Mouse (Mus musculus) layer of hippocampus, adult 11-12 months (tissue): ENCODE data around the gene Tshz2.
"Not testable (repeated sequence)": the region's sequence is repeated elsewhere in the genome, so short reads cannot be mapped to it uniquely, and the experiment has no call there.

Experiments used
- DNase-seq: peaks from one replicate; pipeline ENCODE4 v3.0.0; 2022; ENCODE audit warnings: low spot score

The Tshz2 gene

DNA sequence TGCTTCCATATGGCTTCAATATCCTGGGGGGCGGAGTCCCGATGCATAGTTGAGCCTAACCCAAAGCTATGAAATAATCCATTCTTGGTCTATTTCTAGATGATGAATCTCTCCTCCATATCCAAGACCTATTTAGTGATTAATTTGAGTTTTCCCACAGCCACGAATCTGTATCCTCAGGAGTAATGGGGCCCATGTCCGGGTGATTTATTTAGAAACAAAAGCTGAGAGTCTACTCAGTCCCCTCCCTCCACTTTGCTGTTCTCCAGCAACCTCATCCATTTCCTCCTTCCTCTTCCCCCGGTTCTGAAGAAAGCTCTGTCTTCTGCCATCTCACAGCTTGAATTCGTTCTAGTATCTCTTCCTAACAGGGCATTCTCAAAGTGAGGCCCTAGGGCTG is 125.3 kb downstream of the Tshz2 start:
- no peak for DNase-seq

DNA sequence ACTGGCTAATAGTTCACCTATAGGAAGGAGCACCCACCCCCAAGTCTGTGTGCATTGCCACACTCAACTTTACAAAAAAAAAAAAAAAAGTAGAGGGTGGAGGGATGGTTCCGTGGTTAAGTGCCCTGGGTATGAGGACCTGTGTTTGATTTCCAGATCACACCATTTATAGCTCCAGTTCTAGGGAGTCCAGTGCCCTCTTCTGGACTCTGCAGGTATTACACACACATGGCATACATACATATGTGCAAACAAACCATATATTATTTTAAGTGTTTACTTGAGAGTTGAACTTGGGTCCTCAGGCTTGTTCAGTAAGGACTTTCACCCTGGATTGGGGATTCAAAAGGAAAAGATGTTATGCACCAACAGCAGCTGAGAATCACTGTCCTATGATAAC is 127.3 kb downstream of the Tshz2 start:
- no peak for DNase-seq

DNA sequence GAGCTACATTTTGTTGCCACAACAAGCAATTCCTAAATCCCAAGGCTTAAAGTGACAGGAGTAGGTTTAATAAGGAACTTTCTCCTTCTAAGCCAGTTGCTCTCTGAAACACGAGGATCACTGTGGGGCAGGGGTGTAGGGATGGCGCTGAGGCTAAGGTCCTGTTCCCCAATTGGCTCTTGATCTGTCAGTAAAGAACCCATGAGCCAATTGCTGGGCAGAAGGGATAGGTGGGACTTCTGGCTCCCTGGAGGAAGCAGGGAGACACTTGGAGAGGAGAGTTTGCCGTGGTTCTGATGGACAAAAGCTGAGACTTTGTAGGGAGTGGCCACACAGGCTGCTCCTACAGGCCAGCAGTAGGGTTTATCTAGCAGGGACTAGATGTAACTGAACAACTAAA is 128.9 kb downstream of the Tshz2 start:
- no peak for DNase-seq

DNA sequence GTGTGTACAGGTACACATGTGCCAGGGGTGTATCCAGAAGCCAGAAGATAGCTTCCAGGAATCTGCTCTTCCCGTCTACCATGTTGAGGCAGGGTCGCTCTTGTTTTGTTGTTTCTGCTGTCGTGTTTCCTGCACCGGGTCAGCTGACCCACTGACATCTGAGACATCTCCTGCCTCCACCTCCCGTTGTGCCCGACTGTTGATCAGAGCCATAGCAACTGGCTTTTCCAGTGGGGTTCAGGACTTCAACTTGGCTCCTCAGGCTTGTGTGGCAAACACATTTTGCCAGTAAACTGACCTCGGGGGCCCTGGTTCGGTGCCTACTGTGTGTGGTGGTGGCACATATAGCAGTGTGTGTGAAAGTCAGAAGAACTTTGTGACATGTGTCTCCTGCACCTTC is 129.5 kb downstream of the Tshz2 start:
- DNase-seq: no peak

DNA sequence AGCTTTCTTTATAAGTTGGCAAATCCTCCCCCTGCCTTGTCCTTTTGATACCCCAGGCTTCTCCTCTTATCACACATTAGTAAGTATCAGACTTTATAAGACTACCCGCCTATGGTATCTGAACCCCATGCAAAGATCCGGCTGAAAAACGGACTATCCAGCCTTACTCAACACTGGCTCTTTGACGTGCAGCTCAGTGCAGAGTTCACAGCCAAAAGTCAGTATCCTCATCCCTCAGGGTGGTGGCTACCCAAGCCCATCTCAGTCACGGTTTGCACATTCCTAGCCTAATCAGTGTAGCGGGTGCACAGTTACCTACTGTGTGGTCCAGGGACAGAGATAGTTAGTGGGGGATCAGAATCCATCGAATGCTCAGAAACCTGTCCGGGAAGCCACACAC is 130.9 kb downstream of the Tshz2 start:
- no peak for DNase-seq

DNA sequence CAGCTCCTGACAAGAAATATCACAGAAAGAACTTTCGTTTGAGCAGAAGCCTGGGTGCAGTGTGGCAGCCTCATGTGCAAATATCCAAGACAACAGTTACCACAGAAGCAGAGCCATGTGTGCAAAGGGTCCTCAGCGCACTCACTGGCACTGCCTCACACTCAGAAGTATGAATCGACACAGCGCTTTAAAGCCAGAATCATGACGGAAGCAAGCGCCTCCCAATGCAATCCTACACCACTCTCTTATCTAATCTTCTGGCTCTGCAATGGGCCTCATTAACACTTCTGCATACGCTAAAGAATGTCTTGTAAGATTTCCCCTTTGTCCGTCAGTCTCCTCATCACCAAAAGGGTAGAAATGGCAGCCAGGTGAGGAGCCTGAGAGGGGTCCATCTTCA is 133.4 kb downstream of the Tshz2 start:
- no peak for DNase-seq

DNA sequence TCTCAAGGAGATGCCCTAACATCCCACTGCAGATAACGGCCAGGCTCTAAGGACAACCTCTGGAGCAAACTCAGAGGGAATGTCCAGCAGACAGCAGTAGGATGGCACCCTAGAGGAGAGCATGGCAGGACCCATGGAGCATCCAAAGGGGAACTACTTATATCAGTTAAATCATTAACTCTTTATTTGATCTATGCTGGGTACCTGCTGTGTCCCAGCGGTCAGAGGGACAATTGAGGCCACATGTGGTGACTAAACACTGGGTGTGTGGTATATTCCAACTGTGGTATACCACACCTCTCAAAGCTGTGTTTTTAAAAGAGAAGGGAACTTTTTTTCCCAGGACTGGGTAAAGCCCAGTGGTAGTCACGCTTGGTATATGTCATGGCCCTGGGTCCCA is 134.5 kb downstream of the Tshz2 start:
- DNase-seq: no peak

DNA sequence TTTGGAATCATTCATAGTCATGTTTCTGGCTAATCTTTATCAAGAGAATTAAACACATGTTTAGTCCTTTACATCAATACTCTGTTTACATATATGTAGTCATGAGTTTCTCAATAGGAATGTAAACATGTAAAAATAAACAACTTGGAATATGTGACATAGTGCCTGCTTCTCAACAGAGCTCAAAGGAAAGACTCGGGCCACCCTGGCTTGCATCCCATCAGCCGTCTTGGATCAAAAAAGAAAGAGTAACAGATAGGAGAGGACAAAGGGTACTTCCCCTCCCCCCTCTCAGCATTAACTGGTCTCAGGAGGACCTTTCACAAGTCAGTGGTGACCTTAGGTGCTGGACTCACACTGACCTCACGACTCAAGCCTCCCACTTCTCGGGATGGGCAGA is 142.3 kb downstream of the Tshz2 start:
- DNase-seq: no peak

DNA sequence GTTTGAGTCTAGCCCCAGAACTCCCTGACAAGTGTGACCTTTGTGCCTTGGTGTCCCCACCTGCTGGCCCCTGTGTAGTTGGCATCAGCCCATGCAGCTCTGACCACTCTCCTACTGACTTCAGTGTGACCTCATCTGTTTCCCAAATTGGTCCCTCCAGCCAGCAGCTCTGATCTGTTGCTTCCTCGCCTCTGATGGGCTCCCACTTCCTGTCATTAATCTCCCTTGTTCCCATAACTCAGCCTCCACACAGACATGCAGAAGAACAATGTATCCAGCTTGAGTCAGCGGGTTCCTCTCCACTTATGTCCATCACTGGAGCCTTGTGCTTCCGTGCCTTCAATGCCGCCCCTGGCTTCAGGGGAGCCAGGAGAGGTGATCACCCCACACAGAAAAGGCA is 144.4 kb downstream of the Tshz2 start:
- no peak for DNase-seq

DNA sequence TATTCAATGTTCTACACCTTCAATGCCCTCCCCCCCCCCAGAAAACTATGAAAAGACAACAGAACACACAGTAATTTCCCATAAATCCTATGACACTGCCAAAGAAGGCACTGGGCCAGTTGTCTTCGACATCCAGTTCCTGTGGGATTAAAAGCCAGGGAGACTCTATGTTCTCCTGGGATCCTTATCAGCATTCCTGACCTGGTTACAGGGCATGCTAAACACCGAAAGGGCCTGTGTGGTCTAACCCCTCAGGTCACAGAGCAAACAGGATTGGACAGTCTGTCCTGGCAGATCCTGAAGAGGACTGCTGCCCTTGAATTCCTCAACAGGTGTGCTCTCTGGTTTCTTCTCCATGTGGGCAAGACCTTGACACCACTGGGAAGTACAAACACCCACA is 145.0 kb downstream of the Tshz2 start:
- DNase-seq: no peak

DNA sequence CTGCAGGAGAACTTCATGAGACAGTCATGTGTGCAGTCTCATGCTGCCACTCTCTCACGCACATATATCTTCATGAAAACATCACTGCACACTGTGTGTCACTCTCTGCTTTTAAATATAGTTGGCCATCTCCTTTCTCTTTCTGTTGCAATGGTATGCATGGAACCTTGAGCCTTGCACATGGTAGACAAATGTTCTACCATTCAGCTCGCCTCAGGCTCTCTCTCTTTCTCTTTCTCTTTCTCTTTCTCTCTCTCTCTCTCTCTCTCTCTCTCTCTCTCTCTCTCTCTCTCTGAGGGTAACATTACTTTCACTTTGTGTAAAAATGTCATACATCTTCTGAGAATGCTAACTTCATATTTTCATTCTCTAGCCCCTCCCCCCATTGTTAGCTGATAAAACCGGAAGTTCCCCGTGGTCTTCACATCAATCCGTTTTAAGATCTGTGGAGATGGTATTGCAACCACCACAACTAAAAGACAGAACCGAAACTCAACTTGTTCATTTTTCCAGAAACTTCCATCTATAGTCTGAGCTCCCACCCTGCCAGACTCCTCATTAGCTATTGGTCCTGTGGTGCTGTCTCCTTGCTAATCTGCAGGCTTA is 146.0 kb downstream of the Tshz2 start:
- no peak for DNase-seq

DNA sequence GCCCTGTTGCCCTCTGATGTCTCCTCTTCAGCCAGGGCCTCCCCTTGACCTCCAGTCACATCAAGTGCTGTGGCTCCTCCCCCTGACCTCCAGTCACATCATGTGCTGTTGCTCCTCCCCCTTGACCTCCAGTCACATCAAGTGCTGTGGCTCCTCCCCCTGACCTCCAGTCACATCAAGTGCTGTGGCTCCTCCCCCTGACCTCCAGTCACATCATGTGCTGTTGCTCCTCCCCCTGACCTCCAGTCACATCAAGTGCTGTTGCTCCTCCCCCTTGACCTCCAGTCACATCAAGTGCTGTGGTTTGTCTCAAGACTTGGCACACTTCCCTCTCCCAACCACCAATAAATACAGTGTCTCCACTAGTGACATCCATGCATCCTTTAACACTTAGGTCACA is 148.9 kb downstream of the Tshz2 start:
- DNase-seq: not testable (repeated sequence)

DNA sequence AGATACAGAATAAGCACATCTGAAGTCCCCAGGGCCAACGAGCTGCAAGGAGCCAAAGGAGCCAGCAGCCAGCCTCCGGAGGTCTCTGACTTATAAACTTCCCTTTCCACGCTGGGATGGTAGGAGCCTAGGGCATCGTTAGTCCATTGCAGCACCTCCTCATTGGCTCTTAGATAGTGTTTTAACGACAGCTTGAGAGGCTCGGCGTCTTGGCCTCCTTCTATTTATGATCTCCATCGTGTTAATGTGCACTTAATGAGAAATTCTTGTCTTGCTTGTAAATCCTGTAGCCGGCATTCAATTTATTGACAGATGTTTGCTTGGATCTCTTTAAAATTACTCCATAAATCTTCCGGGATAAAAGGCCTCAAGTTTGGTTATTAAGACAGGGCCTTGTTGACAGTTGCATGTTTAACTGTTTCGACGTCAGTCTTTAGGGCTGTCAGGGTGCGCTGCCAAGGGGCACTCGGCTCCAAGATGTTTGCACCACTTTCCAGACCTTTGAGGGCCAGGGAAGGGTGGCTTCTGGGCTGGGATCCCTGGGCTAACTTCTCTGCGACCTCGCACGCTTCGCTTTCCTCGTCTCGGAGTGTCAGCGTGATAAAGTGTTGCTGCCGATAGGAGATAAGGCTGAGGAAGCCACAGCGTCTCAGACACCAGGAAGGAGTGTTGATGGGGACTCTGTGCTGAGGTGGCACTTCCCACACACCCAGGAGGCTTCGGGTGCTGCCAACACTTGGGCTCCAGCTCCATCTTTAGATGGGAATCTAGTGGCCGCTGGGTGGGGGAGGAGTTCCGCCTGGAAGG is 150.3 kb downstream of the Tshz2 start:
- no peak for DNase-seq

DNA sequence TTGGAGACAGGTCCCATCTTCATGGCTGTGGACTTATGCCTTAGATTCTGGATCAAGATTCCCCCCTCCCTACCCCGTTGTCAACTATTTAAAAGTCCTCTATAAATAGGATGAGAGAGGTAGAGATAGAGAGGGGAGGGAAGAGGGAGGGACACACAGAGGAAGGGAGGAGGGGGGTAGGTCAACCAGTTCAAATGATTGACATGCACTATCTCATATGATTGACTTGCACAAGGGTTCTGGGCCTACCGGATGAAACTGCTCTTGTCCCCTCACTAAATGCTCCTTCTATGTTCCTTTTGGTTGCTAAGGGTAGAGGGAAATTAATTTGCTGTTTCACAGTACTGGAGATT is 150.8 kb downstream of the Tshz2 start:
- DNase-seq: no peak

DNA sequence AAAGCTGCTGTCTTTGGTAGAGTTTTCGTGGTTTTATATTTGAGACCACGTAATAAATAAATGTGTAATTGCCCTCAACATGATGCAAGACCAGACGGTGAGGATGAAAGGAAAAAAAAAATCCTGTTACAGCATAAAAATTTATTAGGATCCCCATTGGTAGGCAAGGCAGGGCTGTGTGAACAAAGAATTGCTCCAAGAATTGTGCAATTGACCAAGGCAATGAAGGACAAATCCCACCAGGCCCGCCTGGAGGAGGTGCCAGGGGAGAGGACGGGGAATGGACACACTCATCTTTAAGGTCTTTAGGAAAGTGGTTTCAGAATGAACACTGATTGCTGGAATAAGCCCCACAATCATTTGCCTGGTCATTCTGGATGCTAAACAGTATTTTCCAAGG is 154.6 kb downstream of the Tshz2 start:
- DNase-seq: no peak

DNA sequence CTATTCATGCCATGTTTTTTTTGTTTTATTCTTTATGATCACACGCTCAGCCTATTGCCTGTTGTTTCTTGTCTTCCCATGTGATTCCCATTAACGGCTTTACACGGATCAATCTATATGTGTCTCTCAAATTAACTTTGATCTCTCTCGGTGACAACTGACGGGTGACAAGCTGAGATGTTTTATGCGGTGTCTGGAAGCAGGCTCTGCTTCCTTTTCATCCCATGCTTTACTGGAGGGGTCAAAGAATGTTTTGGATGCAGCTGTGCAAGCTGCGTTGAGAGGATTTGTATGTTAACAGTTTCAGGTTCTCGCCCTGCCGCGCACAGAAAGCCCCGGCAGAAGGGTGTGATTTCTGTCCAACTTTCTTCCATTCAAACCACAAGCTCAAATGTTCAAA is 155.1 kb downstream of the Tshz2 start:
- no peak for DNase-seq

DNA sequence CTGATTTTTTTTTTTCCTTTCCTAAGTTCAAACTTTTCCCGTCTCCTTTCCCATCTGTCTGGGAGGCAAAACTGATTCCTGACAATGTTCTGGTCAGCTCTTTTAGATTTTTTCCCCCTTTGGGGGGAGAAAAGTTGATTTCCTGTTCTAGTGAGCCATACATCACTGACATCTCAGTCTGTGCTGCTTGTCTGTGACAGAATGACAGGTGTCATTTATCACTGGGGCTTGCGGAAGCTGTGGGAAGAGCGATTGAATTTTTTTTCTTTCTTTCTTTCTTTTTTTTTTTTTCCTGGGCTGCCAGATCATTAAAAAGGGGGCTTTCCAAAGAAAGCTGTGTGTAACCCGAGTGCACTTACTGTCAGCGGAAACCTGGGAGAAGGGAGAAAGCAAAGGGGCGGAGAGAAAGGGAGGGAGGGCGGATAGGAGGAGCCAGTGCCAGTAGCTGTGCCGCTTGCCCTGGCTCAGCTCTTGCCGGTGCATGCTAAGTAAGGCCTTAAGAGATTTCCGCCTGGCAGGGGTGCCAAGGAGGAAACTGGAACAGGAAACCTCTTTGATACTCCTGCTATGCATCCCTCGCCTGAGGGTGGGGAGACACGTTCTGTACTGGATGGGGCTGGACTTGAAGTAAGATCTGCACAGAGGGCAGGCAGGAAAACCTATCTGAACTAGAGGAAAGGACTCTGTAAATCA is 157.8 kb downstream of the Tshz2 start:
- DNase-seq: no peak

DNA sequence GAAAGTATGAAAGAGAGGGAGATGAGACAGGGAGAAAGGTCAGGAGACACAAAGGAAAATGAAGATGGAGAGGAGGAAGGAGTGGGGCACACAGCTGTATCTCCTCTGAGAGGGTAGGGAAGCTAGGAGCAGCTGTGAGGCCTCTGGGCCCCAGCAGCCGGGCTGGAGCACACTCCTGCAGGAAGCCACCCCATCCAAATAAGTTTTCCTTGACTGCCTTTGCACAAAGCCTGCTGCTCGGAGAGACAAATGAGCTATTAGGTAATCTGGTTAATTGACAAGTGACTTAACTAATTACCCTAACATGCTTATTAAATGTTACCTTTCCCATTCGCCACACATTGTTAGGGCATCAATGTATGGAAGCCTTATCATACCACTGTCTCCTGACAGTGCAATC is 159.9 kb downstream of the Tshz2 start:
- DNase-seq: no peak

DNA sequence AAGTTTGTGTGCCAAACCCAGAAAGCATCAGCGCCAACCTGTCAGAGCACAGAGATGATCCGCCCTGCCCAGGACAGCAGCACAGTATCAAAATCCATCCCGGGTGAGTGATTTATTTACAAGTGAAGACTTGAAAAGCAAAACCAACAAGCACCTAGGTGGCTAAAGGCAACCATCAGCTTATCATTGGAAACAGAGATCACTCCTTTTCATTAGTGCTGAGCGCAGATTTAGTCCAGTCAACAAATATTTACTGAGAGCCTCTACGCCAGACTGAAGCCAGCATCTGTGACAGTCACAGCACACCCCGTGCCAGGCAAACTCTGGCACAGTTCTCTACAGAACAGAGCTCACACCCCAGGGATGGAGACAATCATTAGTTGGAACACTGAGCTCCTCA is 169.4 kb downstream of the Tshz2 start:
- DNase-seq: no peak

DNA sequence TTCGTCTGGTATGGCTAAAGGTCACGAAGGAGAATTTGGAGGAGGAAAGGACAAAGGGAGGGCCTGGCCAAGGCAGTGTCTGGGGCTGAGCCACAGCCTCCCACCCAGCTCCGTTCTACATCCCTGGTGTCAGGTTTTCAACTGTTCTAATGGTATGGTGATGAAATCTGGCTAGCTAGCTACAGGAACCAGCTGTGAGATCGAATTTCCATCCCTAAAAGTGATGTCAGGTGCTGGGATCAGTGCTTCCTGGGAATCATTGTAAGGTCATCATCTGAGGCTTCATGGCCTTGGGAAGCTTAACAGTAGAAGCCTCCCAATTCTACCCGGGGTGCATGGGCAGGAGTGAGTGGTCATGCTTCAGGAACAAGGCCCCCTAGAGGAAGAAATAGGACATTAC is 171.6 kb downstream of the Tshz2 start:
- DNase-seq: no peak

DNA sequence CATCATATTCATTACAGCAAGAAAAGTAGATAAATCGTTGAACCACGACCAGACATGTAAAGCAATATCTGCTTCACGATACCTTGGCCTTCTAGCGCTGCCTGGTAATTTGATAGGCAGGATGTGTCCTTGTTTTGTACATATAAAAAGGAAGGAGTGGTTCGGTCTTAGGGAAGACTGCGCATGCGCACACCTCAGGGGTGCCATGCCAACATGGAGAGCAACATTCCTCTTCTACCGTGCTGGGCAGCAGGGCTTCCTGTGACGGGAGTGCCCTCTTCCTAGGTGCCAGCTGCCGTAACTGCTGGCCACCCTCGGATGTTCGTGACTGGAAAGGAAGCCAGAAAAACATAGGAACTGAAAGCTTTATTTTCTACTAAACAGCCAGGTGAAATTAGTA is 172.7 kb downstream of the Tshz2 start:
- DNase-seq: no peak

DNA sequence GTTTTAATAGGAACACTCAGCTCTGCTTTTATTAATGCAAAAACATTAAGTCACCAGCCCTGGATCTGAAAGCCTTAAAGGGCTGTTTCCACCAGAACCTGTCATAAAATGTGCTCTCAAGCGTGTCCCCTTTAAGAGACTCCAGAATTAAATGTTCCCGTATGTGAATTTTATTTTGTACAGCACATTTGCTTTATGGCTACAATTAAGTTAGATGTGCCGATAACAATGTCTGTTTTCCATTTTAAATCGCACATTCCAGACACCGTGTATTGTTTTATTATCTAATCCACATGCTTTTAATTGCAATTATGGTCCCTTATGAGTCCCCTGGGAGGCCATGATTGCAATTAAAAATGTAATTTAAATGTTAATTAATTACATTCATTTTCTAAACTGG is 178.8 kb downstream of the Tshz2 start:
- DNase-seq: no peak

DNA sequence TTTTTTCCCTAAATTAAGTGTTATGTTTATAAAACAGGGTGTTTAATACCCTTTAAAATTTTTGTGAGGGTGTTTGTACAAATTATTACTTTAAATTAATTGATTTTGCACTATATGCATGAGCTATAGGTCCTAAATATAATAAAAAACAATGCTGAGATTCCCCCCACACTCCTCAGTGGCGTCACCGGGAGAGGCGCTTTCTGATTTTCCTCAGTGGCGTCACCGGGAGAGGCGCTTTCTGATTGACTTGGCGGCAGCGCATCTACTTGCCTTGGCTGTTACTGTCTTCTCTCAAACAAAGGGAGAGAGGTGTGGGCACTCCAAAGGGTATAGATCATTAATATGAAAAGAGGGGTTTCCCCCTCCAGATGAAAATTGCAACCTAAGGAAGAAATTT is 179.2 kb downstream of the Tshz2 start:
- DNase-seq: no peak

DNA sequence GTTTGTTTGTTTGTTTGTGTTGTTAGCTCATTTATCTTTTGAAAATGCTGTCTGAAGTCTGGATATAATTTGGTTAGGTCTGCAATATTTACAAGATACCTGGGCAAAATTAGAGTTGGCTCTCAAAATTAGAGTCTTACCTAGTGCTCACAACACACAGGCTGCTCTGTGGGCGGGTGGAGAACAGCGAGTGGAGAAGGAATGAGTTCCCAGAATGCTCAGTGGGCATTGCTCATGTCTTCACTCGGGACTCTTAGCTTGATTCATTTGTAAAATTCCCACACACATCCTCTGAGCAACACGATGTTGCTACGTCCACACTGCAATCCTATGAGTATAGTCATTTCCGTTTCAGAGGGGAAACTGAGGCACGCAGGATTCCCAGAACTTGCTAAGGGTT is 180.1 kb downstream of the Tshz2 start:
- DNase-seq: no peak
